Mouse (Mus musculus): ENCODE data around the gene Baiap2l2.

GRCm38 (mm10) chr15:79323791-79324155 lies 38.4 kb upstream of the Baiap2l2 start:
- TF ChIP-seq CTCF (IDR thresholded peaks at IDR 0.05; ENCODE audit: low read depth, low read length) (no peak), POLR2AphosphoS5 (IDR thresholded peaks at IDR 0.05; ENCODE audit: insufficient replicate concordance, low read depth, low read length) (no peak), GATA1 (IDR thresholded peaks at IDR 0.05; ENCODE audit: borderline replicate concordance, low read length) (no peak), TAL1 (conservative IDR thresholded peaks at IDR 0.05; ENCODE audit: low read depth, low read length) (no peak)

Data from G1E (cell line).